Mouse (Mus musculus): ENCODE data around the gene Krtap13-1.

- TF ChIP-seq HCFC1 (IDR thresholded peaks at IDR 0.05; ENCODE audit: borderline replicate concordance, insufficient read depth, low read length) (no peak), ZC3H11A (IDR thresholded peaks at IDR 0.05; ENCODE audit: borderline replicate concordance, low read depth, low read length) (no peak), CHD2 (IDR thresholded peaks at IDR 0.05; ENCODE audit: low read depth, low read length) (no peak)
Observed at GRCm38 (mm10) chr16:88716549-88716948, 12.1 kb upstream of the Krtap13-1 start.

Measured in ES-E14 (cell line).